Mouse (Mus musculus) inflammation-experienced regulatory T-cells, adult 16 weeks (primary cell): Measurements from ENCODE around the gene Gm7233. TPM values are rescaled to one million over a fixed set of nuclear protein-coding genes. Genes with fewer than 3 reads are reported as not detected.

Source experiments
- polyA plus RNA-seq: library from polyadenylated mRNA; unstranded; fragments of 100-300 nt; shearing (Covaris generic); gene quantifications from one replicate; pipeline ENCODE4 v1.2.1, GENCODE M21; 2017

Gene Gm7233
- not detected for polyA plus RNA-seq

GRCm38 (mm10) chr14:43179567-43179966, at the start of gene Gm7233:
Gene Gm7233, plus strand, starts transcription at chr14:43179867.

GRCm38 (mm10) chr14:43235204-43235603, 55.5 kb downstream of the Gm7233 start, which contains the start of gene Gm8122:
Gene Gm8122, minus strand, starts transcription at chr14:43235304.

Other genes starting within 250 kb of the Gm7233 start
- gene Gm8082, start 186.2 kb upstream of the Gm7233 start, polyA plus RNA-seq, result not detected
- gene Gm10376, start 164.2 kb upstream of the Gm7233 start, polyA plus RNA-seq, result not detected
- not detected for gene Gm8094, start 103.2 kb upstream of the Gm7233 start, polyA plus RNA-seq
- not detected for gene Gm8104, start 79.3 kb upstream of the Gm7233 start, polyA plus RNA-seq
- gene Gm8122, start 55.4 kb downstream of the Gm7233 start, polyA plus RNA-seq, result not detected
- not detected for gene Gm8126, start 78.8 kb downstream of the Gm7233 start, polyA plus RNA-seq
- not detected for gene Gm9732, start 95.2 kb downstream of the Gm7233 start, polyA plus RNA-seq
- gene Gm8127, start 114.0 kb downstream of the Gm7233 start, polyA plus RNA-seq, result not detected
- not detected for gene 1700001F09Rik, start 167.9 kb downstream of the Gm7233 start, polyA plus RNA-seq
- gene Gm8138, start 236.5 kb downstream of the Gm7233 start, polyA plus RNA-seq, result not detected